Comparison of ENCODE assay signal across 8 mouse cellular contexts in genomic region chr2:32395484-32395945, GRCm38 (mm10). TPM values are rescaled to one million over a fixed set of nuclear protein-coding genes. Genes with fewer than 3 reads are reported as not detected.
DNase-seq lines count a peak whose midpoint lies in the region; ATAC-seq and TF ChIP-seq lines count a peak whose summit lies in the region.

Gene Ptges2, plus strand, starts transcription at chr2:32395896.

- H3K27me3 ChIP-seq in G1E (ENCODE audit: insufficient read depth, low read length): peaks cover 24% of the 10 kb centered on the region
- H3K27me3 ChIP-seq in forebrain, embryonic 16.5 days (replicated peaks; ENCODE audit: control insufficient read depth, insufficient read depth, low read length): no peaks in the 10 kb centered on the region
- H3K27me3 ChIP-seq in lung, embryonic 14.5 days (ENCODE audit: insufficient read depth, low read length): no peaks in the 10 kb centered on the region

- intact Hi-C loops in heart, postnatal 36 days (cut with DNase I): loop anchor here (2.0 to 5.0 kb wide), 2 partner anchors 33 to 83 kb away; no protein-coding TSS in a partner anchor

- H3K4me2 ChIP-seq in forebrain, embryonic 16.5 days (ENCODE audit: low read length): peak within 1 kb of the TSS; percentile 88
- peak within 1 kb of the TSS; percentile 96 for H3K4me2 ChIP-seq in lung, embryonic 14.5 days

- peak within 1 kb of the TSS; percentile 94 for H3K27ac ChIP-seq in forebrain, embryonic 16.5 days (ENCODE audit: low read length)
- peak within 1 kb of the TSS; percentile 96 for H3K27ac ChIP-seq in layer of hippocampus, adult 2 months
- peak within 1 kb of the TSS; percentile 91 for H3K27ac ChIP-seq in lung, embryonic 14.5 days (ENCODE audit: low read depth)
- peak within 1 kb of the TSS; percentile 90 for H3K27ac ChIP-seq in olfactory bulb, adult 2 months (ENCODE audit: insufficient read depth, low read depth, low read length)

- peak within 1 kb of the TSS; percentile 90 for H3K9ac ChIP-seq in forebrain, embryonic 16.5 days (replicated peaks; ENCODE audit: low read depth, low read length)
- peak within 1 kb of the TSS; percentile 77 for H3K9ac ChIP-seq in lung, embryonic 14.5 days

- H3K9me3 ChIP-seq in G1E (replicated peaks): 0 out of 2 replicates have a peak, but pooled peaks cover 4% of the 10 kb centered on the region
- H3K9me3 ChIP-seq in forebrain, embryonic 16.5 days (ENCODE audit: control insufficient read depth, low read length): no peaks in the 10 kb centered on the region
- no peaks in the 10 kb centered on the region for H3K9me3 ChIP-seq in lung, embryonic 14.5 days (ENCODE audit: low read depth, low read length)

- 0% methylated on average over 31 of the region's 31 CpGs for WGBS in forebrain, embryonic 16.5 days
- WGBS in lung, embryonic 14.5 days: under 1% methylated on average over 31 of the region's 31 CpGs
- under 1% methylated on average over 31 of the region's 31 CpGs for WGBS in olfactory bulb, adult 2 months

- peak within 1 kb of the TSS; percentile 96 for H3K4me3 ChIP-seq in G1E (ENCODE audit: low read depth, low read length)
- H3K4me3 ChIP-seq in forebrain, embryonic 16.5 days (replicated peaks; ENCODE audit: low read length): peak within 1 kb of the TSS; percentile 97
- H3K4me3 ChIP-seq in layer of hippocampus, adult 2 months: peak within 1 kb of the TSS; percentile 86
- H3K4me3 ChIP-seq in lung, embryonic 14.5 days (ENCODE audit: low read depth, low read length): peak within 1 kb of the TSS; percentile 92
- peak within 1 kb of the TSS; percentile 83 for H3K4me3 ChIP-seq in olfactory bulb, adult 2 months (ENCODE audit: insufficient read depth, low read depth, low read length)

- peak; percentile 88 for DNase-seq in G1E (ENCODE audit: low spot score)
- DNase-seq in cerebellum, adult 11-12 months: peak; percentile 89
- DNase-seq in heart, postnatal 36 days: peak; percentile 96 to 97
- peak; percentile 86 to 89 for DNase-seq in layer of hippocampus, adult 2 months (ENCODE audit: low spot score in 2 of 2)
- DNase-seq in lung, embryonic 14.5 days: peak; percentile 94
- peak; percentile 84 to 88 for DNase-seq in thymus, postnatal 10 days (ENCODE audit: low spot score in 2 of 2)

- TF ChIP-seq CTCF in G1E (IDR thresholded peaks at IDR 0.05; ENCODE audit: low read depth, low read length): no peak
- TF ChIP-seq CTCF in layer of hippocampus, adult 2 months (conservative IDR thresholded peaks at IDR 0.05): no peak
- TF ChIP-seq CTCF in lung, embryonic 14.5 days (IDR thresholded peaks at IDR 0.05; ENCODE audit: low read depth): no peak
- no peak for TF ChIP-seq CTCF in olfactory bulb, adult 2 months (IDR thresholded peaks at IDR 0.05; ENCODE audit: insufficient read depth, low read depth, low read length)

- peaks cover 34% of the 10 kb centered on the region for H3K4me1 ChIP-seq in G1E (ENCODE audit: insufficient read depth, low read depth, low read length)
- H3K4me1 ChIP-seq in forebrain, embryonic 16.5 days (replicated peaks; ENCODE audit: control insufficient read depth, insufficient read depth, low read length): peaks cover 14% of the 10 kb centered on the region
- peaks cover 6% of the 10 kb centered on the region for H3K4me1 ChIP-seq in lung, embryonic 14.5 days (ENCODE audit: insufficient read depth)
- H3K4me1 ChIP-seq in olfactory bulb, adult 2 months (ENCODE audit: control insufficient read depth, insufficient read depth, low read length): peaks cover 22% of the 10 kb centered on the region

- peak; percentile 76 for ATAC-seq in G1E (ENCODE audit: extremely low read depth, insufficient number of reproducible peaks, low FRiP score, poor library complexity, severe bottlenecking)
- ATAC-seq in forebrain, embryonic 16.5 days: peak; percentile 90
- peak; percentile 90 for ATAC-seq in lung, embryonic 14.5 days (ENCODE audit: insufficient read depth)

- no peak; the same call in none of the 2 replicates for TF ChIP-seq POLR2A in olfactory bulb, adult 2 months (IDR thresholded peaks at IDR 0.05; ENCODE audit: insufficient read depth, low read depth, low read length)

- peaks cover 31% of the 10 kb centered on the region for H3K36me3 ChIP-seq in G1E (replicated peaks)
- H3K36me3 ChIP-seq in forebrain, embryonic 16.5 days (ENCODE audit: control insufficient read depth, insufficient read depth): no peaks in the 10 kb centered on the region
- peaks cover 11% of the 10 kb centered on the region for H3K36me3 ChIP-seq in lung, embryonic 14.5 days (ENCODE audit: insufficient read depth)

RNA-seq across cellular contexts. Expression of gene Ptges2, which starts in this region (rescaled TPM):
- total RNA-seq in G1E (2014; fragmentation: Nextera tagmentation): 13.8 and 21.5 TPM in 2 replicates
- 11.5 and 12.4 TPM in 2 replicates for total RNA-seq in G1E (2017)
- polyA plus RNA-seq in G1E (2012): 6.8 and 7.0 TPM in 2 replicates
- 35.6 and 42.7 TPM in 2 replicates for polyA plus RNA-seq in forebrain, embryonic 16.5 days (2015; fragmentation: Nextera tagmentation; extraction: Ambion mirVana)
- 10 to 100 TPM; 69.9 to 70.6 TPM for total RNA-seq in heart, postnatal 36 days (2021)
- total RNA-seq in layer of hippocampus, adult 2 months (2021): 10 to 100 TPM; 33.8 to 35.5 TPM
- 28.0 and 28.2 TPM in 2 replicates for polyA plus RNA-seq in lung, embryonic 14.5 days (2014; fragmentation: Nextera tagmentation; extraction: Ambion mirVana)
- not detected in 2 replicates for polyA plus RNA-seq in olfactory bulb, adult 2 months (2012; ENCODE audit: insufficient read depth, insufficient read length, low replicate concordance, missing spikeins)

Comparison
In these comparisons a context has a peak if more than half of its experiments do, and no peak if none do; other contexts are left out.
1. Peak in every context shown above with its lines: DNase-seq, ATAC-seq, H3K4me3 ChIP-seq and H3K27ac ChIP-seq.